Mouse (Mus musculus) MEL (cell line): ENCODE data around the gene Mfsd4b5. TPM values are rescaled to one million over a fixed set of nuclear protein-coding genes. Genes with fewer than 3 reads are reported as not detected.
"Not testable (repeated sequence)": the region's sequence is repeated elsewhere in the genome, so short reads cannot be mapped to it uniquely, and the experiment has no call there.

Source experiments
- DNase-seq: peaks from one replicate; pipeline ENCODE4 v3.0.0; 2011; ENCODE audit warnings: low read depth, low spot score
- H3K27ac ChIP-seq: 2 replicates; pipeline ENCODE4 v1.5.1; 2012; ENCODE audit warnings: low read depth, mild to moderate bottlenecking, control low read depth, low read length, moderate library complexity; ENCODE audit not compliant: control insufficient read depth
- H3K27me3 ChIP-seq, 2 experiments: fragments of 150-350 bp in 1 of 2; sonication (generic) in 1 of 2; 2 replicates each; pipeline ENCODE4 v1.6.1; 2012; ENCODE audit warnings: low read length in 2 of 2, mild to moderate bottlenecking in 2 of 2, improper control_type of control experiment in 1 of 2, moderate library complexity in 1 of 2; ENCODE audit not compliant: insufficient read depth in 2 of 2, control insufficient read depth in 1 of 2
- H3K36me3 ChIP-seq, 2 experiments: 2 replicates each; pipeline ENCODE4 v1.6.1; 2012 to 2014; ENCODE audit warnings: low read length in 2 of 2, improper control_type of control experiment in 1 of 2, inconsistent platforms in 1 of 2, mild to moderate bottlenecking in 1 of 2; ENCODE audit not compliant: insufficient read depth in 2 of 2, control insufficient read depth in 1 of 2
- H3K4me1 ChIP-seq, 2 experiments: fragments of 150-350 bp in 1 of 2; sonication (generic) in 1 of 2; 2 replicates each; pipeline ENCODE4 v1.6.1; 2012; ENCODE audit warnings: low read length in 2 of 2, improper control_type of control experiment in 1 of 2, mild to moderate bottlenecking in 1 of 2; ENCODE audit not compliant: insufficient read depth in 2 of 2, control insufficient read depth in 1 of 2
- H3K4me3 ChIP-seq, 2 experiments: fragments of 150-350 bp in 1 of 2; sonication (generic) in 1 of 2; 2 replicates each; pipeline ENCODE4 v1.5.1; 2012; ENCODE audit warnings: low read depth in 2 of 2, low read length in 2 of 2, mild to moderate bottlenecking in 2 of 2, moderate library complexity in 2 of 2, control low read depth in 1 of 2, improper control_type of control experiment in 1 of 2; ENCODE audit not compliant: control insufficient read depth in 1 of 2, insufficient read depth in 1 of 2
- H3K79me2 ChIP-seq: 2 replicates; pipeline ENCODE4 v1.6.1; 2012; ENCODE audit warnings: mild to moderate bottlenecking, low read length, moderate library complexity; ENCODE audit not compliant: control insufficient read depth, poor library complexity, insufficient read depth
- H3K9ac ChIP-seq: 2 replicates; pipeline ENCODE4 v1.6.1; 2012; ENCODE audit warnings: low read depth, mild to moderate bottlenecking, control low read depth, low read length, moderate library complexity; ENCODE audit not compliant: control insufficient read depth, poor library complexity, severe bottlenecking
- H3K9me3 ChIP-seq: fragments of 150-350 bp; sonication (generic); replicated peaks from 2 replicates; pipeline ENCODE4 v1.6.1; 2012; ENCODE audit warnings: mild to moderate bottlenecking, low read length, improper control_type of control experiment, moderate library complexity; ENCODE audit not compliant: insufficient read depth
- BHLHE40 ChIP-seq: IDR thresholded peaks from 2 replicates; pipeline ENCODE4 v1.6.1; 2012; ENCODE audit warnings: low read depth, mild to moderate bottlenecking, inconsistent platforms, low read length, improper control_type of control experiment, borderline replicate concordance
- CTCF ChIP-seq, 3 experiments: IDR thresholded peaks in 2 of 3; conservative IDR thresholded peaks in 1 of 3; 2 replicates each; pipeline ENCODE4 v1.5.1; 2011 to 2012; ENCODE audit warnings: low read length in 3 of 3, low read depth in 2 of 3, mild to moderate bottlenecking in 2 of 3, improper control_type of control experiment in 1 of 3, inconsistent platforms in 1 of 3, mixed read lengths in 1 of 3, moderate library complexity in 1 of 3; ENCODE audit not compliant: control insufficient read depth in 1 of 3, insufficient read depth in 1 of 3, poor library complexity in 1 of 3, severe bottlenecking in 1 of 3
- E2F4 ChIP-seq: IDR thresholded peaks from 2 replicates; pipeline ENCODE4 v1.6.1; 2011; ENCODE audit warnings: low read depth, low read length, improper control_type of control experiment, borderline replicate concordance
- ELF1 ChIP-seq: IDR thresholded peaks from 2 replicates; pipeline ENCODE4 v1.6.1; 2014; ENCODE audit warnings: low read depth, mild to moderate bottlenecking, inconsistent platforms, low read length, improper control_type of control experiment, moderate library complexity
- EP300 ChIP-seq, 2 experiments: IDR thresholded peaks; 2 replicates each; pipeline ENCODE4 v1.6.1; 2011; ENCODE audit warnings: improper control_type of control experiment in 2 of 2, low read length in 2 of 2, low read depth in 1 of 2, mild to moderate bottlenecking in 1 of 2
- ETS1 ChIP-seq: IDR thresholded peaks from 2 replicates; pipeline ENCODE4 v1.6.1; 2012; ENCODE audit warnings: low read depth, mild to moderate bottlenecking, inconsistent platforms, low read length, improper control_type of control experiment, moderate library complexity
- GABPA ChIP-seq: IDR thresholded peaks from 2 replicates; pipeline ENCODE4 v1.6.1; 2012; ENCODE audit warnings: low read depth, mild to moderate bottlenecking, inconsistent platforms, low read length, improper control_type of control experiment, moderate library complexity
- KAT2A ChIP-seq: conservative IDR thresholded peaks from 2 replicates; pipeline ENCODE4 v1.6.1; 2012; ENCODE audit warnings: low read depth, low read length, improper control_type of control experiment, inconsistent platforms
- MAFK ChIP-seq: IDR thresholded peaks from 2 replicates; pipeline ENCODE4 v1.6.1; 2011; ENCODE audit warnings: low read depth, mild to moderate bottlenecking, low read length, improper control_type of control experiment, borderline replicate concordance
- MAX ChIP-seq: IDR thresholded peaks from 2 replicates; pipeline ENCODE4 v1.6.1; 2011; ENCODE audit warnings: low read length, improper control_type of control experiment
- MAZ ChIP-seq: IDR thresholded peaks from 2 replicates; pipeline ENCODE4 v1.6.1; 2012; ENCODE audit warnings: low read depth, mild to moderate bottlenecking, inconsistent platforms, low read length, improper control_type of control experiment
- MEF2A ChIP-seq: IDR thresholded peaks from 2 replicates; pipeline ENCODE4 v1.6.1; 2014; ENCODE audit warnings: low read depth, mild to moderate bottlenecking, inconsistent platforms, low read length, improper control_type of control experiment; ENCODE audit not compliant: poor library complexity, insufficient replicate concordance, severe bottlenecking; ENCODE audit errors: extremely low read depth
- NELFE ChIP-seq: IDR thresholded peaks from 2 replicates; pipeline ENCODE4 v1.6.1; 2011; ENCODE audit warnings: low read depth, low read length, improper control_type of control experiment
- POLR2AphosphoS5 ChIP-seq: IDR thresholded peaks from 2 replicates; pipeline ENCODE4 v1.6.1; 2012; ENCODE audit warnings: low read depth, borderline replicate concordance, mild to moderate bottlenecking, inconsistent platforms, low read length, moderate library complexity, mixed read lengths
- RCOR1 ChIP-seq: IDR thresholded peaks from 2 replicates; pipeline ENCODE4 v1.6.1; 2012; ENCODE audit warnings: low read depth, mild to moderate bottlenecking, inconsistent platforms, low read length, improper control_type of control experiment
- SIN3A ChIP-seq: IDR thresholded peaks from 2 replicates; pipeline ENCODE4 v1.6.1; 2012; ENCODE audit warnings: low read length, improper control_type of control experiment, inconsistent platforms
- TCF12 ChIP-seq: IDR thresholded peaks from 2 replicates; pipeline ENCODE4 v1.6.1; 2014; ENCODE audit warnings: low read depth, mild to moderate bottlenecking, inconsistent platforms, low read length, improper control_type of control experiment, moderate library complexity
- UBTF ChIP-seq: IDR thresholded peaks from 2 replicates; pipeline ENCODE4 v1.6.1; 2012; ENCODE audit warnings: low read depth, mild to moderate bottlenecking, inconsistent platforms, low read length, improper control_type of control experiment, moderate library complexity, borderline replicate concordance; ENCODE audit not compliant: insufficient read depth
- USF1 ChIP-seq: IDR thresholded peaks from 2 replicates; pipeline ENCODE4 v1.6.1; 2014; ENCODE audit warnings: low read depth, mild to moderate bottlenecking, inconsistent platforms, low read length, improper control_type of control experiment, moderate library complexity
- ZNF384 ChIP-seq: IDR thresholded peaks from 2 replicates; pipeline ENCODE4 v1.6.1; 2012; ENCODE audit warnings: low read depth, mild to moderate bottlenecking, inconsistent platforms, low read length, improper control_type of control experiment
- polyA plus RNA-seq, 2 experiments: library from polyadenylated mRNA; stranded (reverse) in 1 of 2; unstranded in 1 of 2; fragments of >175 nt in 1 of 2; fragments of >200 nt in 1 of 2; gene quantifications; 2 replicates each; pipeline versions ENCODE4 v1.2.1 to v1.2.4; 2012; ENCODE audit warnings: low replicate concordance in 2 of 2, low read depth in 1 of 2; ENCODE audit not compliant: insufficient read length in 2 of 2, insufficient read depth in 1 of 2, missing spikeins in 1 of 2
- total RNA-seq: library from RNA; depleted of rRNA; stranded (reverse); fragments of 300-350 nt; gene quantifications from 2 replicates; pipeline ENCODE4 v1.2.3, GENCODE M21; 2012

The Mfsd4b5 gene
- total and polyA plus RNA-seq, 3 experiments, result not detected

DNA sequence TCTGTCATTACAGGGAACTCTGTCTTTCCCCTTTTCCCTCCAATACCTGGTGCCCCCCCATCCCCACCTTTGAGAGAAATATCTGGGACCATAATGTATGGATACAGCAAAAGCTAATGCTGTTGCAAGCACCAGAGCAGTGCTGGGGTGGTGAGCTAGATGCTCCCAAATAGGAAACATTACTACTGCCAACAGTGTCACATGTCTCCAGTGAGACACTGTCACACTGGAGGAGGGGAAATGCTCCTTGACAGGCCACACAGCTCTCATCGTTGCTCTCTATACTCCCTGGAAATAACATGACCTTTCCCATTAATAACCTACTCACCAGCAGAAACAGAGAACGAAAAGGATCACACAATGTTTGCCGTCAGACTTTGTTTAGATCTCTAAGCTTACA is 33.0 kb upstream of the Mfsd4b5 start:
- H3K36me3 ChIP-seq, result no peaks in the 10 kb centered on the region
- H3K9me3 ChIP-seq, result no peaks in the 10 kb centered on the region
- peaks cover 0 to 2% of the 10 kb centered on the region in 2 experiments; a peak in 2 of 4 replicates for H3K27me3 ChIP-seq
- no peak overlapping the region for H3K4me3 ChIP-seq
- no peak for DNase-seq
- no peaks in the 10 kb centered on the region for H3K4me1 ChIP-seq
- TF ChIP-seq USF1, result no peak
- TF ChIP-seq POLR2AphosphoS5, result no peak
- TF ChIP-seq MAZ, result no peak
- TF ChIP-seq GABPA, result no peak
- TF ChIP-seq E2F4, result no peak
- no peak for TF ChIP-seq EP300 (IDR thresholded peaks at IDR 0.05; ENCODE audit: low read depth in 1 of 2, low read length in 2 of 2)
- no peak for TF ChIP-seq ETS1
- TF ChIP-seq KAT2A, result no peak
- TF ChIP-seq MAFK, result no peak
- no peak for TF ChIP-seq MEF2A
- no peak for TF ChIP-seq ZNF384
- no peak for TF ChIP-seq RCOR1
- TF ChIP-seq BHLHE40, result no peak
- H3K79me2 ChIP-seq, result no peaks in the 10 kb centered on the region
- H3K27ac ChIP-seq, result no peak overlapping the region
- H3K9ac ChIP-seq, result no peak overlapping the region

DNA sequence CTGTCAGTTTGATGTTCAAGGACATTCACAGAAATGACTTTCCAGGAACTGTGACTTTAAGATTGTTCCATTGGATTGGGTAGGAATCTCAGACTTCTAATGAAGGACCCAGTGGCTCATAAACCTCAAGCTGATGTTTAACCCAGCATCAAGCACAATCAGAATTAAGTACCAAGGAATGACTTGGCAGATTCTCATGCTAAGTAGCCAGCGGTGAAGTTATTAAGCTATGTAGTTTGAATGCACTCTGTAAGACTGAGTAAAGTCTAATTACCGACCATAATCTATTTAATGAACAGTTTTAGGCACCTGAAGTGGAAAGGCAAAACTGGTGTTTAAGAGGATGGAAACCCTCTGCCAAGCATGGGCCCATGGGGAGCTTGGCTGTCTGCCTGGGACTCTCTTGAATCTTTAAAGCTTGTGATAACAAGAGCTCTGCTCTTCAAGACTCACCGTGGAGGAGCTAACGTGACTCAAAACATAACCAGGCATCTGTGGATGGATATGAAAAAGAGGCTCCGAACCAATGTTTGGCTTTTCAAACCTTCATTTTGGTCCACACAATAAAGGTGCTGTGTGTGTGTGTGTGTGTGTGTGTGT is 31.9 kb upstream of the Mfsd4b5 start:
- H3K27ac ChIP-seq, result no peak overlapping the region
- DNase-seq, result peak; percentile 11
- no peak for TF ChIP-seq MAX
- no peak overlapping the region for H3K9ac ChIP-seq
- H3K36me3 ChIP-seq, result no peaks in the 10 kb centered on the region
- H3K4me3 ChIP-seq, result no peak overlapping the region
- peaks cover 0 to 2% of the 10 kb centered on the region in 2 experiments; a peak in 2 of 4 replicates for H3K27me3 ChIP-seq
- H3K9me3 ChIP-seq, result no peaks in the 10 kb centered on the region
- H3K79me2 ChIP-seq, result no peaks in the 10 kb centered on the region
- no peaks in the 10 kb centered on the region for H3K4me1 ChIP-seq

DNA sequence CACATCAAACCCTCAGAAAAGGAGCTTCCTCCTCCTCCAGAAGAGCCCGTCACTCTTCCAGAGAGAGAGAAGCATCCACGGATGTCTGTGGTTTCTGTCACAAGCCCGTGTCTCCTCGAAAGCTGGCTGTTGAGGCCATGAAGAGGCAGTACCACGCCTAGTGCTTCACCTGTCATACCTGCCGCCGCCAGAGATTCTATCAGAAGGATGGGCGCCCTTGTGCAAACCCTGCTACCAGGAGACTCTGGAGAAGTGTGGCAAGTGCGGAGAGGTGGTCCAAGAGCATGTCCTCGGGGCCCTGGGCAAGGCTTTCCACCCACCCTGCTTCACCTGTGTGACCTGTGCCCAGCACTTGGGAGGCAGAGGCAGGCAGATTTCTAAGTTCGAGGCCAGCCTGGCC is 23.1 kb upstream of the Mfsd4b5 start:
- Histone ChIP-seq H3K27ac (no peak overlapping the region), H3K79me2 (no peaks in the 10 kb centered on the region), H3K36me3 (no peaks in the 10 kb centered on the region), H3K4me3 (no peak overlapping the region), H3K9ac (no peak overlapping the region), H3K4me1 (no peaks in the 10 kb centered on the region), H3K27me3 (no peaks in the 10 kb centered on the region), H3K9me3 (no peaks in the 10 kb centered on the region)
- DNase-seq, result no peak
- TF ChIP-seq BHLHE40 (no peak), TCF12 (no peak), ELF1 (no peak), UBTF (no peak), USF1 (no peak), CTCF (IDR thresholded peaks at IDR 0.05 in 2 of 3, conservative IDR thresholded peaks at IDR 0.05 in 1 of 3; ENCODE audit: control insufficient read depth in 1 of 3, insufficient read depth in 1 of 3, low read depth in 2 of 3, low read length in 3 of 3, poor library complexity in 1 of 3, severe bottlenecking in 1 of 3) (no peak), MAX (no peak), NELFE (no peak), SIN3A (no peak)

DNA sequence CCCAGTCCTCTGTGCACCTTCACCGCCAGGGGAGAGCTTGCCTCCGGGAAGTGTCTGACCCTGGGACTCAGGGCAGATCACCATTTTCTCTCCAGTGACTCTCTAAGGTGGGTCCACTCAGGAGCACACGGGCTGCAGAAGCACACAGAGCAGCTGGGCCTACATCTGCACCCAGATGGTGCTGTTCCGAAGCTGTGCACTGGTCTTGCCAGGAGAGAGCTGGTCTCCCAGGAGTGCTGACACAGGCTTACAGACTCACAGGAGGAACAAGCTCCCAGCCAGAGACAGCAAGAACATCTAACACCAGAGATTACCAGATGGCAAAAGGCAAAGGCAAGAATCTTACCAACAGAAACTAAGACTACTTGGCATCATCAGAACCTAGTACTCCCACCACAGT is 22.4 kb upstream of the Mfsd4b5 start:
- not testable (repeated sequence) for H3K9me3 ChIP-seq, H3K27ac ChIP-seq, H3K36me3 ChIP-seq, H3K27me3 ChIP-seq, H3K4me1 ChIP-seq, H3K79me2 ChIP-seq, H3K9ac ChIP-seq, H3K4me3 ChIP-seq, DNase-seq
